Mouse (Mus musculus) heart, adult 8-10 months (tissue): ENCODE measurements around the gene Bst2. TPM values are rescaled to one million over a fixed set of nuclear protein-coding genes. Genes with fewer than 3 reads are reported as not detected.
A peak's percentile ranks its signal among the peaks of the same experiment; 100 is the strongest.

ENCODE experiments used
- DNase-seq: peaks from one replicate; pipeline ENCODE4 v3.0.0; 2022; ENCODE audit warnings: low spot score
- total RNA-seq, 4 experiments: library from RNA; stranded (reverse); gene quantifications; 2 replicates each; pipeline ENCODE4 v1.2.4; 2022

Gene Bst2
- total RNA-seq, 4 experiments from 2014 or later = 13.5 to 18.7 (median 14.2) TPM

- DNase-seq = peak; percentile 77
Observed at GRCm38 (mm10) chr8:71519037-71519825, 18.0 kb downstream of the Bst2 start.

DNA sequence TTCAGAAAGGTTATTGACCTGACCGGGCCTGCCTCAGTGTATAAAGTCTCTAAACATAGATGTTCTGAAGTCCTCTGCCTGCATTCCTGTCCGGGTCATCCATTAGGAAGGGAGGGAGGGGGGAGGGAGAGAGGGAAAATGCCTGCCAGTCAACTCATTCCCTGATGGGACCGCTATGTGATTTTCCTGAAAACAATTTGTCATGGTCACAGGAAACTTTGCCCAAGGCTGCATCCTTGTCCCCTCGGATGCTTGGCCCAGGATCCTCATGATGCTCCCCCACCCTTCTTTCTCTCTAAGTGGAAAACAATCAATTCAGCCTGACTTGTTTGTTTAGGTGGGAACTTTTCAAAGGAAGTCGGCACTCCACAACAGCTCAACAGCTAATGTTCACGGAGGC lies 20.5 kb downstream of the Bst2 start:
- DNase-seq = no peak

DNA sequence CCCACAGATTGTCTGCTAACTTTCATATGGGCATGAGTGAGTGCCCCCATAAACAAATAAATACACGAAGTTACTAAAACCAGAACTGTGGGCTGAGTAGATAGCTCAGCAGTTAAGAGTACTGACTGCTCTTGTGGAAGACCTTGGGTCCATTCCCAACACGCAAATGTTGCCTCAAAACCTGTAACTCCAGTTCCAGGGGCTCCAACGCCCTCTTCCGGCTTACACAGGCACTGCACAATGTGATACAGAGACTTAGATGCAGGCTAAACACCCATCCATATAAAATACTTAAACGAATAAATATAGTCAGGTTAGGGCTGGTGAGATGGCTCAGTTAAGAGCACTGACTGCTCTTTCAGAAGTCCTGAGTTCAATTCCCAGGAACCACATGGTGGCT lies 22.2 kb downstream of the Bst2 start:
- DNase-seq = no peak

DNA sequence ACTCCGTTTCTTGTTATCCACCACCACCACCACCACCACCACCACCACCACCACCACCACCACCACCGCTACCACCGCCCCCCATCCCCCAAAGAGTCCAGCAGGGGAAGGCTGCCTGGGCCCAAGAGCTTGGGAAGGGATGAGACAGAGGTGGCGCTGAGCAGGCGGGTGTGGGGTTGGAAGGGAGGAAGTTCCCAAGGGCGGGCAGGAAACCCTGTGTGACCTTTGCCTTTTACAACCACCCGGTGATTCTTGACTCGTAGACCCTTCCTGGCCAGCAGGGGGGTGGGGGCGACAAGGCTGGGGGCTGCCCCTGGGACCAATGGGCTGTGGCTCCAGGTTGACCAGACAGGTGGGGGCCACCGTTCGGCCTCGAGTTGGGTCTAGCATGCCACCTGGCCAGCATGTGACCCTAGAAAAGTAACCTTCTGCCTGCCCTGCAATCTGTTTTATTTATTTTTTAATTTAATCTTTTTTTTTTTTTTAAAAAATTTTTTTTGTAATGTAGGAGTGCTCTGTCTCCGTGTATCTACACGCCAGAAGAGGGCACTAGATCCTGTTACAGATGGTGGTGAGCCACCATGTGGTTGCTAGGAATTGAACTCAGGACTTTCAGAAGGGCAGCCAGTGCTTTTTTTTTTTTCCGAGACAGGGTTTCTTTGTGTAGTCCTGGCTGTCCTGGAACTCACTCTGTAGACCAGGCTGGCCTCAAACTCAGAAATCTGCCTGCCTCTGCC lies 24.1 kb downstream of the Bst2 start:
- no peak for DNase-seq

DNA sequence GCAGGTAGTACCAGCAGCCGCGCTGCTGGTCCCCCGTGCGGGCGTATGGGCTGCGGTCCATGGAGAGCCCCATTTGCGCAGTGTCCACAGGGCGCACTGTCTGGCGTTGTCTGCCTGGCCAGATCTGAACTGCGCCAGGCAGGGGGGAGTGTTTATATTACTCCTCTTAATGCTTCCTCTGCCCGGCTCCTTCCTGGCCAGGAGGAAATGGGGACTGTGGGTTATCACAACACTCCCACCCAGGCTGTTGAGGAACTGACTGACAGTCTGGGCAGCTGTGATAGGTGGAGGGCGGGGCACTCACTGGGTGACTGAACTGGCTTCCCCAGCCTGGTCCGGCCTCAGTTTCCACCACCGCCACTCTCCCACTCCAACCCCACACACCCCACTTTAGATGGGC lies 25.6 kb downstream of the Bst2 start, which contains the start of gene Plvap:
Gene Plvap, minus strand, starts transcription at position 109 of the 400 bp plus-strand sequence.
- DNase-seq = no peak

GRCm38 (mm10) chr8:71509316-71509715 lies 27.9 kb downstream of the Bst2 start:
- DNase-seq = no peak

- DNase-seq = peak; percentile 52
Observed at GRCm38 (mm10) chr8:71507589-71508104, 29.6 kb downstream of the Bst2 start.

GRCm38 (mm10) chr8:71505979-71506378 lies 31.3 kb downstream of the Bst2 start:
- no peak for DNase-seq

GRCm38 (mm10) chr8:71505326-71505725 lies 31.9 kb downstream of the Bst2 start:
- no peak for DNase-seq

DNA sequence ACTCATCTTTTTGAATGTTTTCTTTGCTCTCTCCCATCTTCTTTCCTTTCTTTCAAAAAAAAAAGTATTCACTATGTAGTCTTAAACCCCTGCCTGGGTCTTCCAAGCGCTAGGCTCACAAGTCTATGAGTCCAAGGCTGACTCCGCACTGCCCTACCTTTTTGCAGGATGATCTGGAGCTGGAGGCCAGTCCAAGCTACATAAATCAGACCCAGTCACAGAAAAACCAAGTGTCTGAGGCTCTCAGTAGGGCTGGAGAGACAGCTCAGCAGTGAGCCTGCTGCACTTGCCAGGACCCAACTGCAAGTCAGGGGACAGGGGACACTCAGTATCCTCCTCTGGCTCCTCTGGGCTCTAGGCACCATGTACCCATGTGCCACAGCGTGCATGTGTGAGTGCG lies 32.9 kb downstream of the Bst2 start:
- DNase-seq = no peak

DNA sequence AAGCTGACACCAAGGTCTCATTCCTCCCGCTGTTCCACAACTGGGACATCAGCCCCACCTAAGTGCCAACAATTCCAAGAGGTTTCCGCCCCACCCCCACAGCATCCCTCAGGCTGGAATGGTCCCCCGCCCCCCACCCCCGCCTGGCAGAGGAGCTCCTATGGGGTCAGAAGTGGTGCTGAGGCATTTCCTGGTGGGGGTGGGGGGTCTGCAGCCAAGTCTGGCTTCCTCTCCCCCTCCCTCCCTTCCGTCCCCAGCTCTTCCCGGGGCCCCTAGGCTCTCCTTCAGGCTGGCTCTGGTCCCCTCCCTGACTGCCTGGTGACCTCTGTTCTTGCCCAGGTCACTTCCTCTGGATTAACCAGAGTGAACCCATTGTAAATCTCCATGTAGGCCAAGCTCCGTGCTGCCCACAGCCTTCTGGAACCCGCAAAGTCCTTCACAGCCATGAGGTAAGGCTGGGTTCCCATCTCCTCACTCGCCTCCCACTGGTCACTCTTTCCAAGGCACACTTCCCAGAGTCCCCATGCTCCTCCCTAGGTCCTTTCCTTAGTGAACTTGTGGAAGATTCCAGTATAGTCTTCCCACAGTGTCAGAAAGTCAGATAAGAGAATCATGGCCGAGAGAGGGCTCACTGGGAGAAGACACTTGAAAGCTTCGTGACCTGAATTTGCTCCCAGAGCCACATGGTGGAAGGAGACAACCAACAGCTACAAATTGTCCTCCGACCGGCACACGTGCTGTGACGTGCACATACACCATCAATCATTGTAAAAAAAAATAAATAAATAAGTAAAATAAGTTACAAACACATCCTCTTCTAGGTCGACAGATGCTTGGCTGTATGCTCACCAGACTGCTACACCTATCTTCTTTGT lies 38.2 kb downstream of the Bst2 start:
- no peak for DNase-seq

DNA sequence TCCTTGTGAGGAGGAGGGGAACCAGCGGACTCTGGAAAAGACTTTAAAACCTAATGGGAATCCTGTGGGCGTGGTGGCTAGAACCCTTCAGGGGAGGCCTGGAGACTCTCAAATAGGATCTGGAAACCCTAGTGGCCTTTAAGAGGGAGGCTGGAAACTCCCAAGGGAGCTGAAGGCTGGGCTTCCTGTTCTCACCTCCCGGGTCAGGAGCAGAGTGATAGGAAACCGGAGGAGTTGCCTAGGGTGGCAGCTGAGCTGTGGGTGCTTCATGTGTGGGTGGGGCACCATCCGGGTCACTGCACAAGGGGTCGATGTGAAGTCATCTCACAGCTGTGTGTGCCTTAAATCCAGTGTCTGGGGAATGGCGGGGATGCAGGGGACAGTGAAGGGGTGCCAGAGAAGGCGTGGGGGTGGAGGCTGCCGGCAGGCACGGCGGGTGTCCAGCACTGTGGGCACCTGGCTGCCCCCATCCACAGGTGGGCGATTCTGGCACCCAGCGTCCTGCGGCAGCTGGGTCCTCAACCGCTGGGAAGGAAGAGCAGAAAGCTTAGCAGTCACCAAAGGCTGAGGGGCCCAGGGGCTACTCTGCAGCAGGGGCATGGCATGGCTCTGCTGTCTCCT lies 39.3 kb downstream of the Bst2 start:
- DNase-seq = peak; percentile 73

DNA sequence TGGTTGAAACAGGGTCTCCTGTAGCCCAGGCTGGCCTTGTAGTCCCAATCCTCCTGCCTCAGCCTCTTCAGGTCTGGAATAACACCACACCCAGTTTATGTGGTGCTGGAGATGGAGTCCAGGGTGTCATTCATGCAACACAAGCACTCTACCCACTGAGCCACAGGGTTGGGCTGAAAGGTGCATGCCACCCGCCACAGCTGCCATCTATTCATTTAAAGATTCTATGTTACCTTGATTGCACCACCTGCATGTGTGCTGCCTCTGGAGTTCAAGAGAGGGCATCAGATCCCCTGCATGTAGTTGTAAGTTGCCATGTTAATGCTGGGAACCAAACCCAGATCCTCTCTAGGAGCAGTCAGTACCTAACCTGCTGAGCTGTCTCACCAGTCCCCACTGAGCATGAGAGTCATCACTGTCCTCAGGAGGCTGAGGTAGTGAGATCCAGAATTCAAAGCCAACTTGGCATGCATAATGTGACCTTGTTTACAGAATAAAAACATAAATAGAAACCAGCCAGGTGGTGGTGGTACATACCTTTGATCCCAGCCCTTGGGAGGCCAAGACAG lies 40.1 kb downstream of the Bst2 start:
- no peak for DNase-seq

DNA sequence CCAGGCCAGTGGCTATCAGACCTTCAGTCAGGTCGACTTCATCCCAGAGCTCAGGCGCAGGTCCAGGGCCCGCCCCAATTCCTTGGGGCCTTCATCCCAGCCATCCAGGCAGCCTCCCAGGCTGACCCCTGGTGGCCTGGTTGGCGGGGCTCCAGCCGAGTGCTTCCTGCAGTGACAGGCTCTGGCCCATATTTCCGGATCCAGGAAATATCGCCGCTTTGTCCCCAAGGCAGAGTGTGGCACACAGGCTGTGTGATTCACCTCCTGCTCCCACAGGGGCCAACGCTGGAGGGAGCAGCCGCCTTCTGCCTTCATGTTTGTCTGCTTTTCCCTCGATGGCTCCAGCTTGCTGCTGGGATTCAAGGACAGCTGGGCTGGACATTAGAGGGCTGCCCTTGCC lies 40.8 kb downstream of the Bst2 start:
- DNase-seq = peak; percentile 91

DNA sequence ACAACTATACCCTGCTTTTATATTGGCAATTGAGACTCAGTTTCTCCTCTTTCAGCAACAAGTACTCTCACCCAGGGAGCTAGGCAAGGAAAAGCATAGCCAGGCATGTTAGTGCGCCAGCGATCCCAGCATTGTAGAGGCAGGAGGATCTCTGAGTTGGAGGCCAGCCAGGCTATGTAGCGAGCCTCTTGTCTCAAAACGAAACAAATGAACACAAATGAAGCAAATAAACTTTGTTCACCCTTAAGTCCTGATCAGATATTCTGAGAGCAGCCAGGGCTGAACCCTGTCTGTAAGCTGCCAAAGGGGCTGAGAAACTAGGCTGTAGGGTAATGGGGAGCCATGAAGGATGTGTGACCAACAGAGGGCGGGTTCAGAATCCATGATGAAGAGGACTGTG lies 41.4 kb downstream of the Bst2 start:
- no peak for DNase-seq

DNA sequence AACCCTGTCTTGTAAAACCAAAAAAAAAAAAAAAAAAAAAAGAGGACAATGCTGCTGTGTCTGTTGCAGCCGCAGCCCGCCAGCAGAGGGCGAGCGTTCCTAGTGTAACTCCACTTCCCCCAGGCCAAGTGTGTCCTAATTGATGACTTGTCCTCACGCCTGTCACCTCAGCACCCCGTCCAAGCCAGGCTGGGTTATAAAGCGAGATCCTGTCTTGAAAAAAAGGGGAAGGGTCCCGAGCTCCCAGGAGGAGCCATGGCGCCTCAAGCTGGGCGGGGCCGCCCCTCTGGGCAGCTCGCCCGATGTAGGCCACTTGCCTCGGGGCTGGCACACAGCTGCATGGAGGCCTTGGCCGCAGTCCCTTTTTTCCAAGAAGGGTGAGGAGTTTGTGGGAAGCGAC lies 42.2 kb downstream of the Bst2 start:
- DNase-seq = peak; percentile 85

GRCm38 (mm10) chr8:71488454-71488853 lies 48.8 kb downstream of the Bst2 start:
- peak; percentile 97 for DNase-seq

- DNase-seq = peak; percentile 81
Observed at GRCm38 (mm10) chr8:71487691-71488445, 49.4 kb downstream of the Bst2 start, which contains the start of gene Gtpbp3. TSS of gene Gtpbp3 (plus strand) at chr8:71488103.

- no peak for DNase-seq
Observed at GRCm38 (mm10) chr8:71486136-71486529, 51.1 kb downstream of the Bst2 start.
